Mouse (Mus musculus) CD8-positive naive resting alpha-beta T cell, adult 2 months (primary cell): ENCODE measurements around the gene Asb8.
A peak's percentile ranks its signal among the peaks of the same experiment; 100 is the strongest.

Experiments used
- DNase-seq, 2 experiments: peaks; one replicate each; pipeline ENCODE4 v3.0.0; 2022; ENCODE audit warnings: low read depth in 2 of 2, low spot score in 2 of 2

Gene Asb8

GRCm38 (mm10) chr15:98155944-98156343 is 9.5 kb downstream of the Asb8 start:
- DNase-seq = no peak

GRCm38 (mm10) chr15:98155272-98155671 is 10.2 kb downstream of the Asb8 start:
- DNase-seq = no peak

GRCm38 (mm10) chr15:98154631-98155030 is 10.8 kb downstream of the Asb8 start:
- no peak for DNase-seq

GRCm38 (mm10) chr15:98154146-98154545 is 11.3 kb downstream of the Asb8 start:
- no peak for DNase-seq

GRCm38 (mm10) chr15:98153625-98154024 is 11.8 kb downstream of the Asb8 start:
- peak; percentile 15 to 28 for DNase-seq

GRCm38 (mm10) chr15:98152916-98153315 is 12.5 kb downstream of the Asb8 start:
- no peak for DNase-seq

- no peak for DNase-seq
Measured at GRCm38 (mm10) chr15:98149166-98149602, 16.2 kb downstream of the Asb8 start.

- no peak for DNase-seq
Measured at GRCm38 (mm10) chr15:98148356-98148755, 17.1 kb downstream of the Asb8 start.

- peak; percentile 75 to 83 for DNase-seq
Measured at GRCm38 (mm10) chr15:98145559-98146181, 19.8 kb downstream of the Asb8 start.

- DNase-seq = no peak
Measured at GRCm38 (mm10) chr15:98144861-98145507, 20.4 kb downstream of the Asb8 start.

- no peak for DNase-seq
Measured at GRCm38 (mm10) chr15:98142515-98142914, 22.9 kb downstream of the Asb8 start.

GRCm38 (mm10) chr15:98140809-98141208 is 24.6 kb downstream of the Asb8 start:
- DNase-seq = no peak

- DNase-seq = no peak
Measured at GRCm38 (mm10) chr15:98139763-98140162, 25.7 kb downstream of the Asb8 start.

- DNase-seq = no peak
Measured at GRCm38 (mm10) chr15:98136871-98137270, 28.6 kb downstream of the Asb8 start.

- no peak for DNase-seq
Measured at GRCm38 (mm10) chr15:98135671-98136070, 29.8 kb downstream of the Asb8 start.

- DNase-seq = no peak
Measured at GRCm38 (mm10) chr15:98134666-98135065, 30.8 kb downstream of the Asb8 start.

GRCm38 (mm10) chr15:98134034-98134433 is 31.4 kb downstream of the Asb8 start:
- DNase-seq = no peak

- no peak for DNase-seq
Measured at GRCm38 (mm10) chr15:98133471-98133870, 32.0 kb downstream of the Asb8 start.

GRCm38 (mm10) chr15:98131942-98132655 is 33.3 kb downstream of the Asb8 start:
- no peak for DNase-seq

GRCm38 (mm10) chr15:98131451-98131850 is 34.0 kb downstream of the Asb8 start:
- no peak for DNase-seq

- no peak for DNase-seq
Measured at GRCm38 (mm10) chr15:98131001-98131400, 34.4 kb downstream of the Asb8 start.

- no peak for DNase-seq
Measured at GRCm38 (mm10) chr15:98120831-98121230, 44.6 kb downstream of the Asb8 start.
